Mouse (Mus musculus) stomach, embryonic 15.5 days (tissue): ENCODE results near the gene Cmc4. TPM values are rescaled to one million over a fixed set of nuclear protein-coding genes. Genes with fewer than 3 reads are reported as not detected.

Experiments used
- ATAC-seq: fragments of 200-750 bp; cut with Nextera tagmentation; 2 replicates; pipeline ENCODE4 v1.8.0; 2017; ENCODE audit warnings: low read depth, moderate number of reproducible peaks, moderate TSS enrichment; ENCODE audit not compliant: insufficient read depth, low FRiP score
- H3K27ac ChIP-seq: fragments of 300-500 bp; sonication (generic); 2 replicates; pipeline ENCODE4 v1.5.1; 2015; ENCODE audit warnings: mild to moderate bottlenecking, inconsistent platforms
- H3K27me3 ChIP-seq: fragments of 300-500 bp; sonication (generic); replicated peaks from 2 replicates; pipeline ENCODE4 v1.6.1; 2015; ENCODE audit warnings: inconsistent platforms
- H3K36me3 ChIP-seq: fragments of 300-500 bp; sonication (generic); 2 replicates; pipeline ENCODE4 v1.6.1; 2015; ENCODE audit warnings: inconsistent platforms
- H3K4me1 ChIP-seq: fragments of 300-500 bp; sonication (generic); 2 replicates; pipeline ENCODE4 v1.6.1; 2015; ENCODE audit warnings: inconsistent platforms
- H3K4me2 ChIP-seq: fragments of 300-500 bp; sonication (generic); 2 replicates; pipeline ENCODE4 v1.6.1; 2015; ENCODE audit warnings: mild to moderate bottlenecking, inconsistent platforms
- H3K4me3 ChIP-seq: fragments of 300-500 bp; sonication (generic); replicated peaks from 2 replicates; pipeline ENCODE4 v1.5.1; 2015; ENCODE audit warnings: inconsistent platforms
- H3K9ac ChIP-seq: fragments of 300-500 bp; sonication (generic); 2 replicates; pipeline ENCODE4 v1.6.1; 2015; ENCODE audit warnings: inconsistent platforms
- H3K9me3 ChIP-seq: fragments of 300-500 bp; sonication (generic); 2 replicates; pipeline ENCODE4 v1.6.1; 2016; ENCODE audit warnings: inconsistent platforms
- polyA plus RNA-seq: library from polyadenylated mRNA; unstranded; fragments of >200 nt; fragmentation: Nextera tagmentation; extraction: Ambion mirVana; gene quantifications from 2 replicates; pipeline ENCODE4 v1.2.1, GENCODE M21; 2015

The Cmc4 gene
- polyA plus RNA-seq, 1 experiment from 2014 or later: 20.6 TPM

DNA sequence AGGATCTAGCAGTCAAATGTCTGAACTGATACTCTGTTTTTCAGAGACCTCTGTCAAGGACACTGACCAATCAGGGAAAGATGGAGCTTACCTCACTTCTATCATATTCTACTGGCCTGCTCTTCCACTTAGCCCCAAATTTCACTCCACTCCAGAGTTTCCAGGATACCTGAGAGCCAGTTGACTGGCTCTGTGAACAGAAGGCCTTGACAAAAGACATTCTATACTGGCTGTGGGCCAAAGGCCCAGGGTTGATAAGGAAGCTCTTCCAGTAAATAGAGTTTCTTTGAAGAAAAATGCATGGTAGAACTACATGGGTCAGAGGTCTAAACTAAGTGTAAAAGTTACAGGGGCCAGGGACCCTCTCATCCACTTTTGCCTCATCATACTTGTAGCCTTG lies 46.2 kb downstream of the Cmc4 start:
- Histone ChIP-seq H3K27me3 (no peaks in the 10 kb centered on the region), H3K4me3 (no peak overlapping the region), H3K36me3 (no peaks in the 10 kb centered on the region), H3K4me1 (no peaks in the 10 kb centered on the region), H3K9ac (no peak overlapping the region), H3K27ac (no peak overlapping the region), H3K4me2 (no peak overlapping the region), H3K9me3 (no peaks in the 10 kb centered on the region)
- no peak for ATAC-seq

Other genes with a start within 250 kb of the Cmc4 start
- gene Fundc2, start 34.2 kb downstream of the Cmc4 start, polyA plus RNA-seq: 46.8 and 57.8 TPM in 2 replicates
- 1.5 TPM in 2 replicates for gene F8, start 34.0 kb downstream of the Cmc4 start, polyA plus RNA-seq
- gene Mtcp1, start within 50 bp of the Cmc4 start, polyA plus RNA-seq: 9.0 and 10.6 TPM in 2 replicates
- 69.8 and 74.4 TPM in 2 replicates for gene Brcc3, start within 50 bp of the Cmc4 start, polyA plus RNA-seq
- gene Vbp1, start 97.7 kb upstream of the Cmc4 start, polyA plus RNA-seq: 157 and 160 TPM in 2 replicates
- 2.2 TPM in 2 replicates for gene Rab39b, start 161.6 kb upstream of the Cmc4 start, polyA plus RNA-seq